Mouse (Mus musculus) adrenal gland, adult 2 months (tissue): ENCODE results near the gene Pecr. TPM values are rescaled to one million over a fixed set of nuclear protein-coding genes. Genes with fewer than 3 reads are reported as not detected.

Experiments
- polyA plus RNA-seq: library from polyadenylated mRNA; depleted of rRNA; stranded (reverse); fragments of >200 nt; gene quantifications from 2 replicates; pipeline ENCODE4 v1.2.3, GENCODE M21; 2012; rRNA removed
- total RNA-seq, 2 experiments: library from RNA; stranded (reverse); gene quantifications; 2 replicates each; pipeline ENCODE4 v1.2.3; 2021

Gene Pecr
- total and polyA plus RNA-seq, 3 experiments: 7.0 to 33.6 (median 20.4) TPM

Other genes starting within 250 kb of the Pecr start
- gene Mreg, start 72.0 kb downstream of the Pecr start, total RNA-seq: 1 to 10 TPM; 1.8 to 2.9 TPM
- gene Mreg, start 72.0 kb downstream of the Pecr start, polyA plus RNA-seq: 0.22 and 0.49 TPM in 2 replicates
- under 1 TPM; 0.66 to 0.75 TPM for gene Tmem169, start 55 bp upstream of the Pecr start, total RNA-seq
- 0.16 and 0.19 TPM in 2 replicates for gene Tmem169, start 55 bp upstream of the Pecr start, polyA plus RNA-seq
- gene Xrcc5, start 23.1 kb upstream of the Pecr start, total RNA-seq: 10 to 100 TPM in 1 of 2 experiments, 1 to 10 TPM in 1; 7.4 to 13.3 TPM
- gene Xrcc5, start 23.1 kb upstream of the Pecr start, polyA plus RNA-seq: 0.33 and 0.63 TPM in 2 replicates